Mouse (Mus musculus) Patski (cell line): ENCODE results near the gene Dok4. TPM values are rescaled to one million over a fixed set of nuclear protein-coding genes. Genes with fewer than 3 reads are reported as not detected.
A peak's percentile ranks its signal among the peaks of the same experiment; 100 is the strongest.

Experiments
- ATAC-seq: fragments of 100-300 bp; one replicate; pipeline ENCODE4 v1.8.0; 2021
- CTCF ChIA-PET: fragments of 350-600 bp; sonication (Branson Sonifier 250); formaldehyde crosslinking; loops from one replicate; lab custom pipeline; 2022; ENCODE audit warnings: inconsistent platforms; lab: Charles Lee
- POLR2A ChIA-PET: fragments of 350-600 bp; sonication (Branson Sonifier 250); formaldehyde crosslinking; loops from one replicate; lab custom pipeline; 2022; ENCODE audit warnings: antibody characterized with exemption, inconsistent platforms; lab: Charles Lee
- DNase-seq: peaks from one replicate; pipeline ENCODE4 v3.0.0-alpha.2; 2011; ENCODE audit warnings: low read depth, low spot score
- H3K27me3 ChIP-seq: fragments of 371-371 bp; one replicate; pipeline ENCODE4 v1.5.1; 2021
- CTCF ChIP-seq: fragments of 100-300 bp; IDR thresholded peaks from one replicate; pipeline ENCODE4 v1.5.1; 2021
- in situ Hi-C: fragments of 300-500 bp; cut with MboI; formaldehyde crosslinking; loops from 3 replicates; pipeline ENCODE4 v1.11.1; 2018; ENCODE audit warnings: low pct_unique_long_range_greater_than_20kb, mixed read lengths
- polyA plus RNA-seq: library from polyadenylated mRNA; unstranded; gene quantifications from one replicate; pipeline ENCODE4 v1.2.3, GENCODE M21; 2021

Dok4 gene
- polyA plus RNA-seq, 1 experiment from 2014 or later = 46.4 TPM

GRCm38 (mm10) chr8:94819671-94820179 is 56.4 kb downstream of the Dok4 start:
- in situ Hi-C loops = loop anchor here (5.0 to 10.0 kb wide), 2 partner anchors 88 to 295 kb away; no protein-coding TSS in a partner anchor
- CTCF ChIA-PET = interaction anchor here (1.4 kb wide), 1 partner anchor 115 kb away, joined by 4 read pairs; no protein-coding TSS in a partner anchor
- no peaks in the 10 kb centered on the region for H3K27me3 ChIP-seq
- ATAC-seq = no peak
- POLR2A ChIA-PET = interaction anchor here (1.2 kb wide), 1 partner anchor 18 kb away, joined by 3 read pairs; no protein-coding TSS in a partner anchor
- no peak for TF ChIP-seq CTCF
- no peak for DNase-seq

DNA sequence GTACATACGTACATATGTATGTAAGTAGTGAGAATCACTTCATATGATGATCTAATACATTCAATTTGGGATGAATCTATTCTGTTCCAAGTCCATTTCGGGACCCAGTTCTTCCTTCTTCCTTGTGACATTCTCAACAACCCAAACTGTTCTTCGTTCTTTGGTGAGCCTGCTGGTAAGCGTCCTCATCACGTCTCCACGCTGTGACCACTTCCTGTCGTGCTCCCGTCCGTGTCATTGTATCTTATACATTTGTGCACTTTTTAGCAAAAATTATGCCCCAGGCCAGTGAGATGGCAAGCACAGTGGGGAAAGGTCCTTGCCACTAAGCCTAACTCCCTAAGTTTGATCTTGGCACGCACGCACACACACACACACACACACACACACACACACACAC is 58.2 kb downstream of the Dok4 start:
- TF ChIP-seq CTCF = no peak
- CTCF ChIA-PET = no interaction called here

GRCm38 (mm10) chr8:94814556-94814955 is 61.6 kb downstream of the Dok4 start:
- DNase-seq (no peak), ATAC-seq (no peak)
- POLR2A ChIA-PET = interaction anchor here (1.6 kb wide), 1 partner anchor 9 kb away, joined by 3 read pairs; no protein-coding TSS in a partner anchor
- in situ Hi-C loops = loop anchor here (10.0 kb wide), 1 partner anchor 290 kb away; no protein-coding TSS in a partner anchor
- peak; percentile 61 for TF ChIP-seq CTCF
- CTCF ChIA-PET = interaction anchor here (0.7 to 1.6 kb wide), 14 partner anchors 12 to 129 kb away, joined by 3 to 7 read pairs (median 4); partner anchors contain the start of gene Cx3cl1
- no peaks in the 10 kb centered on the region for H3K27me3 ChIP-seq

More for the DNA sequence above, 58.2 kb downstream of the Dok4 start:
- no peaks in the 10 kb centered on the region for H3K27me3 ChIP-seq
- in situ Hi-C loops = loop anchor here (10.0 kb wide), 1 partner anchor 293 kb away; no protein-coding TSS in a partner anchor
- DNase-seq (no peak), ATAC-seq (no peak)
- POLR2A ChIA-PET = no interaction called here

Other genes with a start within 250 kb of the Dok4 start
- 103 TPM for gene Arl2bp, start 209.7 kb downstream of the Dok4 start, polyA plus RNA-seq
- 0.56 TPM for gene Pllp, start 180.1 kb downstream of the Dok4 start, polyA plus RNA-seq
- gene Ccl22, start 130.7 kb downstream of the Dok4 start, polyA plus RNA-seq = not detected
- 38.7 TPM for gene Cx3cl1, start 104.3 kb downstream of the Dok4 start, polyA plus RNA-seq
- gene Ccl17, start 65.9 kb downstream of the Dok4 start, polyA plus RNA-seq = 14.5 TPM
- 114 TPM for gene Coq9, start 38.0 kb downstream of the Dok4 start, polyA plus RNA-seq
- gene Ciapin1, start 38.0 kb downstream of the Dok4 start, polyA plus RNA-seq = 128 TPM
- 110 TPM for gene Polr2c, start 18.9 kb downstream of the Dok4 start, polyA plus RNA-seq
- gene Ccdc102a, start 41.8 kb upstream of the Dok4 start, polyA plus RNA-seq = 39.7 TPM
- gene Adgrg5, start 47.4 kb upstream of the Dok4 start, polyA plus RNA-seq = not detected
- 294 TPM for gene Adgrg1, start 98.4 kb upstream of the Dok4 start, polyA plus RNA-seq
- gene Adgrg3, start 141.4 kb upstream of the Dok4 start, polyA plus RNA-seq = 0.31 TPM
- 0.33 TPM for gene Drc7, start 178.8 kb upstream of the Dok4 start, polyA plus RNA-seq
- 28.2 TPM for gene Katnb1, start 204.9 kb upstream of the Dok4 start, polyA plus RNA-seq